Mouse (Mus musculus) kidney, adult 11 months (tissue): ENCODE data around the gene Atp2a1.
"Not testable (repeated sequence)": the region's sequence is repeated elsewhere in the genome, so short reads cannot be mapped to it uniquely, and the experiment has no call there.

Experiments
- DNase-seq: peaks from one replicate; pipeline ENCODE4 v3.0.0; 2022

Atp2a1 gene

DNA sequence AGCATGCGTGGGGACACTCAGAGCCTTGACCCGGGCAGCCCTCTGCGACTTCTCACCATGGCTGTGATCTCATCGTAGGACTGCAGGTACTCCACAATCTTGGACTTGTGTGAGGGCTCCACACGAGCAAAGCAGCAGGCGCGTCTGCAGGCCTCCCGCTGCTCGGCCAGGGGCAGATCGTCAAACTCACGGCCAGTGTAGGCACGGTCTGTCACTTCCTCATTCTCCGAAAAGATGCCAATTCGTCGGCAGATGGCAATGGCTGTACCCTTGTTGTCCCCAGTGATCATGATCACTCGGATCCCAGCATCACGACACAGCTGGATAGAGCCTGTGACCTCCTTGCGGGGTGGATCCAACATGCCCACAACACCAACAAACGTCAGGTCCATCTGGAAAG lies 14.4 kb downstream of the Atp2a1 start:
- no peak for DNase-seq

DNA sequence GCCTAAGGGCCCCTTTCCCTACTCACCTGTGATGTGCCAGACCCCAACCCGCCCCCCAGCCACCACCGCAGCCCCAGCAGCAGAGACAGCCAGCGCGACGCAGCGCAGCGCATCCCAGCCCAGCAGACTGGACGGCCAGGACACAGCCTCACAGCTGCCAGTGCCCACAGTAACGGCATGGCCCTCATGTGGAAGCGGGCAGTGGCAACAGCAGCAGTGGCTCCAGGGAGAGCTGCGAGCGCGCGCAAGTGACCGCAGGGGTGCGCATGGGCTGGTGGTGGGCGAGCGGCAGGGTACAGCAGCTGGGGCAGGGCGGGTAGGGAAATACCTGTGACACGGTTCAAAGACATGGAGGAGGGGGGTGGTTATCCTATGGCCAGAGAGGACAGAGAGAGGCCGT lies 16.7 kb downstream of the Atp2a1 start:
- DNase-seq: no peak

GRCm38 (mm10) chr7:126445104-126445815 lies 17.6 kb downstream of the Atp2a1 start:
- DNase-seq: no peak

DNA sequence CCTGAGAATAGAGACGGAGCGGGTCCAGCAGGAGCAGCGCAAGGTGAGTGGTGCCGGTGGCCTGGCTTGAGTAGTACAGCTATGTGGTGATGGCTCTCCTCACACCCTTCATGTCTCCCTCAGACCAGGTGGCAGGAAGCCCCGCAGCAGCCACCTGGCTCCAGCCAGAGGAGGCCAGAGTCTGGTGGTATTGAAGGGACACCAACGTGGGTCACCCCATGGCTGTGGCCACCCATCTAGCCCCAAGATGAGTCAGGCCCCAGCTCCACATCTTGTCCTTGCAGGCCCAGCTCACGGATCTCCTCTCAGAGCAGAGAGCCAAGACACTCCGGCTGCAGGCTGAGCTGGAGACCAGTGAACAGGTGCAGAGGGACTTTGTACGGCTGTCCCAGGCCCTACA lies 18.4 kb downstream of the Atp2a1 start:
- no peak for DNase-seq

- no peak for DNase-seq
Measured at GRCm38 (mm10) chr7:126443997-126444396, 18.9 kb downstream of the Atp2a1 start.

DNA sequence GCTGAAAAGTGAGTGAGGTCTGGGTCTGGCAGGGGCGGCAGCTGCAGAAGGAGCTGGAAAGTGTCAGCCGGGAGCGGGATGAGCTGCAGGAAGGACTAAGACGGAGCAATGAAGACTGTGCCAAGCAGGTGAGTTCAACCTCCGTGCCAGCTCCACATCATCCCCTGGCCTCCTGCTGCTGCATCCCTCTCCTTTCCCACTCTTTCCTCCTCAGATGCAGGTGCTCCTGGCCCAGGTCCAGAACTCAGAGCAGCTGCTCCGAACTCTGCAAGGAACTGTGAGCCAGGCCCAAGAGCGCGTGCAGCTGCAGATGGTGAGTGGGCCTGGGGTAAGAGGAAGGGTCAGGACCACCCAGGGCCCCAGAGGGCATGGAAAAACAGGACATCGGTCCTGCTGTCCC lies 22.8 kb downstream of the Atp2a1 start:
- no peak for DNase-seq

GRCm38 (mm10) chr7:126436851-126437250 lies 26.1 kb downstream of the Atp2a1 start:
- no peak for DNase-seq

DNA sequence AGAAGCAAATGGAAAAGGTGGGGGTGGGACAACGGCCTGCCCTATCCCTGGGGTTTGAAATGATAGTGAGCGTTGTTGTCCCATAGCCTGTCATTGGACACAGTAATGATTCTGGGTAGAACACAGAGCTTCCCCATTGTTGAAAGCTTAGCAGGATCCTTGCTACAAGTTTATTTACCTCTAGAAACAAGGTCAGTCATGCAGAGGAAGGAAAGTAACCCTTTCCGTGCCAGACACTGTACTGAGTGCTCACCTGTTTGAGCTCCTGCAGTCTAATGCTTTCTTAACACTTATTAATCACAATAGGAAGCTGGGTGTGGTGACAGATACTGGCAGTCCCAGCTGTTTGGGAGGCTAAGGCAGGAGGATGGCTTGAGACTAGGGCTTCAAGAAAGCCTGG lies 27.1 kb downstream of the Atp2a1 start:
- no peak for DNase-seq

GRCm38 (mm10) chr7:126434726-126435125 lies 28.2 kb downstream of the Atp2a1 start:
- DNase-seq: no peak

GRCm38 (mm10) chr7:126430167-126430566 lies 32.7 kb downstream of the Atp2a1 start:
- DNase-seq: no peak

DNA sequence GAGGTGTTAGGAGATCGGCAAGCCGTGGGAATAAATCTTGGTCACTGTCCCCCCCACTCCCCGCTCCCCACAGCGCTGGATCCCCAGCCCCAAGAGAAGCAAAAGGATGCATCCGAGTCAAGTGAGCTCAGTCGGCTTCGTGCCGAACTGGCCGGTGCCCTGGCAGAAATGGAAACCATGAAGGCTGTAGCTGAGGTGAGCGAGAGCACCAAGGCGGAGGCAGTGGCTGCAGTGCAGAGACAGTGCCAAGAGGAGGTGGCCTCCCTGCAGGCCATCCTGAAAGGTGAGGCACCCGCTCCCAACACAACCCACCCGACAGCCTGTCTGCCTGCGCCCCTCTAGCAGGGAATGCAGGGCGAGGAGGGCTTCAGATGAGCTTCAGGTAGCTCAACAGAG lies 33.4 kb downstream of the Atp2a1 start:
- no peak for DNase-seq

DNA sequence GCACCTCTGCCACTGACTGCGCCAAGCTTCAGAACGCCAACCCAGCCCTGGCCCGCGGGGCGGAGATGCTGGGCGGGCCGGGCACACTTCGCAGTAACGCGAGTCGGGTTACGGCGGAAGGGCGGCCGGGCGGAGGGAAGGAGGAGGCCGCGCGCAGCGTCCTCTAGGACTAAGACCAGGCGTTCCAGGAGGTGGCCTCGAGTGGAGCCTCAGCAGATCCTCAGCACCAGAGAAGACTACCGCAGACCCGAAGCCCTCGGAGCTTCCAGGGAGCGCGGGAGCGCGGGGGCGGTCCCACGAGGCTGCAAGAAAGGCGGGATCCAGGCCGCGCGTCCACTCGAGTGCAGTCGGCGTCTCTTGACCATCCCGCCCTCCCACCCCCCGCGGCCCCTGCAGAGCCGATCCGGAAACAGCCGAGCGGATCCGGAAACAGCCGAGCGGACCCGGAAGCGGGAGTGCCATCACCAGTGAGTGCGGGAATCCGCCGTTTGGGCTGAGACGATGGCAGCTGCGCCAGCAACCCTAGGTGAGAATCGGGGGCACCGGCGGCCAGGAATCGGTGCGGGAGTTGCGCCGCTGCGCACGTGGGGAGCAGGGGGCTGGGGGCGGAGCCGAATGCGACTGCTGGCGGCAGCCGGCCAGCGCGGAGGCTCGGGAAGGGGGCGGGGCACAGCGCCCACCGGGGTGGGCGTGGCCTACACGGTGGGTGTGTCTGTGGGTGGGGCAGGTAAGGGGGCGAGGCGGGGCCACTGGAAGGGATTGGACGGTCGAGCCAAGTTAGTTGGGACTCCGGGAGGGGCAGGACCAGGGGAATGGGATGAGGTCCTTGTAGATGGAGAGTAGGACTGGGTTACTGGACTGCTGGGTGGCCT lies 34.0 kb downstream of the Atp2a1 start, which contains the start of gene Rabep2:
Gene Rabep2 (plus strand): TSS at position 129 of the 872 bp plus-strand sequence.
- DNase-seq: peak; percentile 93

DNA sequence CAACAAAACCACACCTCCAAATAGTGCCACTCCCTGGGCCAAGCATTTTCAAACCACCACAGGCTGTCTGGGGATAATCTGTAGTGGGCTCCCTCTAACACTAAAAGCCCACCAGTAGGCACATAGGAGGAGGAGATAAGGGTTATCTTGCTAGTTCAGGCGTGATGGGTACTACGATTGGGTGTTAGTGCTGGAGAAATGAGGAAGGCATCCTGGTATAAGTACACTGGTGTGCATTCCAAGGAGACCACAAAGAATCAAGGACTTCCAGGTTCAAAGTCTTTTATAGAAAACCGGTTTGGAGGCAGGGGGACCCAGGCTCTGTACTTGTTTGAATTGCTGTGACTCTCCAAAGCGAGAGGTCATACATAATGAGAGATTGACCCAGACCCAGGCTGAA lies 34.8 kb downstream of the Atp2a1 start:
- DNase-seq: no peak

GRCm38 (mm10) chr7:126427323-126427860 lies 35.5 kb downstream of the Atp2a1 start:
- DNase-seq: no peak

DNA sequence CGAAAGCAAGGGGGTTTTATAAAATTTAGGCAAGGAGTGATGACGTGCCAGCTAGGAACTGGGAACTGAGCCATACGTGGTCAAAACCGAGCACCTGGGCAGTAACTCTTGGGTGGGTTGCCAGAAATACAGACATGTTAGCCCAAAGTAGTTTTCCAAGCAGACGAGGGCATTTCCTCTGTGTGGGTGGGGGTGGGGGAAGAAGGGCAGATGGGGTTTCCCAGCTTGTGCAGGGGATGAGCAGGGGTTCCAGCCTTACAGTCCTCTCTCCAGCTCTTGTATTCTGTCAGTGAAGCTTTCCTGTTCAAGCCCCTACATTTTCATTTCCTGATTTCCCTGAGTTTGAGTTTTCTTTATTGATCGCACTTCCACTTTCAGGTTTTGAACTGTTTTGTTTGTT lies 38.7 kb downstream of the Atp2a1 start:
- DNase-seq: no peak

GRCm38 (mm10) chr7:126421756-126422155 lies 41.2 kb downstream of the Atp2a1 start:
- no peak for DNase-seq

DNA sequence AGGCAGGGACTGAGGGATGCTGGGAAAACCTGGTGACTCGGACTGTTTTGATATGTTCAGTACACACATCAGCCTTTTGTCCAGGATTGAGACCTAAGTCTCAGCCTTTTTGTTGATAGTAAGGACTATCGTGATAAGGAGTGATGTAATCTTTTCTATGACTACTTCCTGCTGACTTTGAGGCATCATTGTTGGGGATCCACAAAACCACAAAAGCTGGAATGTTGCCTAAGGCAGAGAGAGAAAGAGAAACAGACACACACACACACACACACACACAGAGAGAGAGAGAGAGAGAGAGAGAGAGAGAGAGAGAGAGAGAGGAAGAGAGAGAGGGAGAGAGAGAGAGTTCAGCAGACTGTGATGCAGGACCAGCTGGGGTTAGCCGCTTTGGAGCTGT lies 44.4 kb downstream of the Atp2a1 start:
- DNase-seq: no peak

DNA sequence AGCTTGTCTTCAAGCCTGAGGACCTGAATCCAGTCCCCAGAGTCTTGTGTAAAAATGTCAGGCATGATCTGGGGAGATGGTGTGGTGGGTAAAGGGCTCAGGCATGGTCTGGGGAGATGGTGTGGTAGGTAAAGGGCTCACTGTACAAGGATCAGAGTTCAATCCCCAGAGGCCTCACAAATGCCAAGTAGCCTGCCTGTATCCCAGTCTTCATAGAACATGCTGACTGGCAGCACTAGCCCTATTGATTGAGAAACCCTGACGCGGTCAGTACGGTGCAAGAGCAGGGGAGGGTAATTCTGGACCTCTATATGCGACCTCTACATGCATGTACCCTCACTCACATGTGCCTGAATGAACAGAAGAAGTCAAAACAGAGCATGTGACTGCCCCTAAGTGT lies 45.3 kb downstream of the Atp2a1 start:
- no peak for DNase-seq

DNA sequence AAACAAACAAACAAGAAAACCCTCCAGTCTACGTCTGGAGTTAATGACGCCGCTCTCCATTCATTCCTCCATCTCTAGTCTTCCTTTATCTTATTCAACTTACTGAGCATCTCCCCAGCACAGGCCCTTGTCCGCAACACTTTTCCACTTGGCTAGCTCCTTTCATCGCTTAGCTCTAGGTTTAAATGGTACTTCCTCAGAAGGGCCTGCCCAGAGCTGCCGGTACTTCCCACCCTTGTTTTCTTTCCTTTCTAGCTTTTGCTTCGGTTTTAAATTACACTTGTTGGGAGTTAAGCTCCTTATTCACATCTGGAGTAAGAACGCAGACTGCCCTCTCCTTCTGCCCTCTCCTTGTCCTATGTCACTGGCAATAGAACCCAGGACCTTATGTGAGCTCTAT lies 45.9 kb downstream of the Atp2a1 start:
- no peak for DNase-seq

DNA sequence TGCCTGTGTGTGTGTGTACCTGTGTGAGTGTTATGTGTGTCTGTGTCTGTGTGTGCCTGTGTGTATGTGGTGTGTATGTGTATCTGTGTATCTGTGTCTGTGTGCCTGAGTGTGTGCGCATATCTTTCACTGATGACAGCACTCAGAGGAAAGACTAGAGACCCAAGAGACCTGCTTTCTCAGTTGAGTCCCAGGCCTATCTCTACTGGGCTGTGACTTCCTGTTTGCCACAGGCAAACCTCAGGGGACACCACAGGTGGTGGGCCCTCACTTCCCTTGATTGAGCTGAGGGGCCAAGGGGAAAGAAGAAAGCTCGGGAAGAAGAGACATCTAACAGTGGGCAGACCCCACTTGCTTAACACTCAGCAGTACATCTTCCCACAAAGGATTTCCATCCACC lies 46.3 kb downstream of the Atp2a1 start:
- no peak for DNase-seq

- no peak for DNase-seq
Measured at GRCm38 (mm10) chr7:126414725-126415124, 48.2 kb downstream of the Atp2a1 start, which contains the start of gene Cd19. TSS of gene Cd19 (minus strand) at chr7:126414889.

DNA sequence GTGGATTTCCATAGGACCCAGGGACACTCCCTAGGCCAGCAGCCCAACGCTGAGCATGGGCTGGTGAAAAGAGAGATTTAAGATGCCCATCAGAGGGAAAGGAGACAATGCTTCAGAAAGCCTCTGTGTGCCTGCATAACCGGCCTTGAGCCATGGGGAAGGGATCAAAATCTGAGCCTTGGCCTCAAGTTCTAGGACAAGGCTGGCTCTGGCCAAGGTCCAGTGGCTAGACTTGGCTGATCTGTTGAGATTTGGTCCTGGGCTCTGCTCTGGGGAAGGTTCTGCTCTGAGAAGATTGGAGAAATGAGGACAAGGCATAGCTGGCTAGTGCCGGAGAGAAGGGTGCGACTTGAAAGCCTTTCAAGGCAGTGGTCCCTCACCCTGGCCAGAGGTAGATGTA lies 51.8 kb downstream of the Atp2a1 start:
- no peak for DNase-seq

DNA sequence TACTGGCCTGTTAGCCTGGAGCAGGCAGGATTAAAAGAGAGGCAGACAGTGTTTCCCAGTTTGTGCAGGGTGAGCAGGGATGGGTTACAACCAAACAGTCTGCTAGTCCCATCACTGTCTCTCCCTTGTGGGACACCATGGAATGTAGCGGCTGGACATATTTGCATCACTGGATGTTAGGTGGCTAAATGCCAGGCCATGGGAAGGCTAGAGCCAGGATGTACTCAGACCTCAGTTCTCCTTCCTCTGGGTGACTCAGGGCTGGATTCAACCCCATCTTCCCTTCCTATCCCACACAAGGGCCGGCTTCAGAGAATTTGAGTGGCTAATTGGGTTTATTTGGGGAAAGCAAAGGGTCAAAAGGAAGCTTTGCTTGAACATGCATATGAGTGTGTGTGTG lies 54.2 kb downstream of the Atp2a1 start:
- DNase-seq: no peak

- not testable (repeated sequence) for DNase-seq
Measured at GRCm38 (mm10) chr7:126402518-126402917, 60.4 kb downstream of the Atp2a1 start.
